Mouse (Mus musculus) liver, adult 2 months (tissue): ENCODE data around the gene Slc25a38. TPM values are rescaled to one million over a fixed set of nuclear protein-coding genes. Genes with fewer than 3 reads are reported as not detected.

Experiments
- DNase-seq: peaks from one replicate; pipeline ENCODE4 v3.0.0-alpha.2; 2011; ENCODE audit warnings: low read depth, low spot score; ENCODE audit errors: extremely low read depth
- H3K27ac ChIP-seq: fragments of 200-500 bp; replicated peaks from 2 replicates; pipeline ENCODE4 v1.5.1; 2012; ENCODE audit warnings: low read depth, mild to moderate bottlenecking, control low read depth, inconsistent platforms, low read length; ENCODE audit not compliant: insufficient read depth
- H3K27me3 ChIP-seq: fragments of 200-500 bp; 2 replicates; pipeline ENCODE4 v1.6.1; 2012; ENCODE audit warnings: mild to moderate bottlenecking, moderate library complexity, low read length, inconsistent platforms; ENCODE audit not compliant: control insufficient read depth, insufficient read depth
- H3K36me3 ChIP-seq: fragments of 200-500 bp; 2 replicates; pipeline ENCODE4 v1.6.1; 2012; ENCODE audit warnings: low read length, inconsistent platforms; ENCODE audit not compliant: control insufficient read depth, insufficient read depth
- H3K4me1 ChIP-seq: fragments of 200-500 bp; 2 replicates; pipeline ENCODE4 v1.6.1; 2011; ENCODE audit warnings: low read length; ENCODE audit not compliant: control insufficient read depth, insufficient read depth
- H3K4me3 ChIP-seq: fragments of 200-500 bp; 2 replicates; pipeline ENCODE4 v1.5.1; 2011; ENCODE audit warnings: low read depth, mild to moderate bottlenecking, control low read depth, low read length, moderate library complexity; ENCODE audit not compliant: insufficient read depth
- H3K79me2 ChIP-seq: fragments of 200-500 bp; 2 replicates; pipeline ENCODE4 v1.6.1; 2012; ENCODE audit warnings: inconsistent platforms, mild to moderate bottlenecking, low read length, moderate library complexity; ENCODE audit not compliant: control insufficient read depth, insufficient read depth
- H3K9ac ChIP-seq: fragments of 200-500 bp; 2 replicates; pipeline ENCODE4 v1.6.1; 2012; ENCODE audit warnings: low read depth, mild to moderate bottlenecking, control low read depth, inconsistent platforms, low read length
- CTCF ChIP-seq: fragments of 200-500 bp; IDR thresholded peaks from 2 replicates; pipeline ENCODE4 v1.5.1; 2011; ENCODE audit warnings: low read depth, low read length, control low read depth
- POLR2A ChIP-seq: fragments of 200-500 bp; IDR thresholded peaks from 2 replicates; pipeline ENCODE4 v1.6.1; 2011; ENCODE audit warnings: low read length, control low read depth; ENCODE audit not compliant: insufficient read depth; ENCODE audit errors: extremely low read depth
- WGBS: fragments of 180-500 bp; shearing (Covaris S2); methylation state at CpG from one replicate; pipeline ENCODE4 v1.1.7; 2018; 5-methylcytosine and 5-hydroxymethylcytosine counted together
- polyA plus RNA-seq: library from polyadenylated mRNA; depleted of rRNA; stranded (reverse); fragments of >200 nt; gene quantifications from 2 replicates; pipeline ENCODE4 v1.2.3, GENCODE M21; 2012
- total RNA-seq: library from RNA; depleted of rRNA; stranded (reverse); fragments of >200 nt; gene quantifications from 2 replicates; pipeline ENCODE4 v1.2.3, GENCODE M21; 2014

Slc25a38 gene
- total and polyA plus RNA-seq, 2 experiments = 18.7 to 44.2 TPM

DNA sequence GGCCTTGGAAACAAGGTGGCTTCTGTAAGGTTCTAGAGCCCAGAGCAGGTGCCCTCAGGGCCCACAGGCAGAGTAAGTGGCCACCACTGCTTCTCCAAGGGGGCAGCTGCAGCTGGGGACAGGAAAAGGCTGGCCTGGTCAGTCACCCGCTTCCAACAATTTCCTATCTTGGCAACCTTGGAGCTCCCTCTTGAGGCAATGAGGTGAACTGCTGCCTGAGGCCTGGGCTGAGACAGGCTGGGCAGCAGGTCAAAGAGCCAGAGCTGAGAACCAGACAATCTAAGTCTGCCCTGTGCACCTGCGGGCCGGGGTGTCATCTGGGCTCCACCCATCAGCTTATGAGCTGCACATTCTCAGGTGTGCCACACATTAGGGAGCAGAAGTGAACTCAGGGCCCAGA, 37.0 kb upstream of the Slc25a38 start:
- peak; percentile 95 for TF ChIP-seq CTCF
- no peak for TF ChIP-seq POLR2A
- WGBS = 5% methylated on average over 3 of the region's 3 CpGs
- peak; percentile 45 for DNase-seq
- no peak overlapping the region for H3K27ac ChIP-seq
- no peaks in the 10 kb centered on the region for H3K4me1 ChIP-seq
- H3K79me2 ChIP-seq = no peaks in the 10 kb centered on the region
- no peaks in the 10 kb centered on the region for H3K36me3 ChIP-seq
- H3K4me3 ChIP-seq = no peak overlapping the region
- no peaks in the 10 kb centered on the region for H3K27me3 ChIP-seq
- no peak overlapping the region for H3K9ac ChIP-seq

DNA sequence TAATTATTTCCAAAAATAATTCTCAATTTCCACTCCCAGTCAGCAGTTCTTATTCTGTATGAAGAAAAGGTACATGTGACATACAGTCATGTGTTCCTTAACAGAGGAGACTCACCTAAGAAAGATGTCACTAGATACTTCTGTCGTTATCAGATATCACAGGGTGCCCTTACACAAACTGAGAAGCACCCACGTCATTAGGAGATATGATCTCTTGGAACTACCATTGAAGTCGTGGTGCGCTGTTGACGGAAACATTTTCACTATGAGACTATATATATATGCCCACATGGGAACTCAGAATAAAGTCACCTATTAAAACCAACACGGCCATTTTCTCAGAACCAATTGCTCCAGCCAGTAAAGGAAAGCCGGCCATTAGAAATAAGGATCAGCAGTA, 35.7 kb upstream of the Slc25a38 start:
- H3K9ac ChIP-seq = no peak overlapping the region
- no peaks in the 10 kb centered on the region for H3K27me3 ChIP-seq
- H3K4me1 ChIP-seq = no peaks in the 10 kb centered on the region
- WGBS = 83% methylated on average over 7 of the region's 7 CpGs
- no peak for TF ChIP-seq CTCF
- TF ChIP-seq POLR2A = no peak
- no peaks in the 10 kb centered on the region for H3K36me3 ChIP-seq
- no peak overlapping the region for H3K4me3 ChIP-seq
- H3K27ac ChIP-seq = no peak overlapping the region
- H3K79me2 ChIP-seq = no peaks in the 10 kb centered on the region
- no peak for DNase-seq

DNA sequence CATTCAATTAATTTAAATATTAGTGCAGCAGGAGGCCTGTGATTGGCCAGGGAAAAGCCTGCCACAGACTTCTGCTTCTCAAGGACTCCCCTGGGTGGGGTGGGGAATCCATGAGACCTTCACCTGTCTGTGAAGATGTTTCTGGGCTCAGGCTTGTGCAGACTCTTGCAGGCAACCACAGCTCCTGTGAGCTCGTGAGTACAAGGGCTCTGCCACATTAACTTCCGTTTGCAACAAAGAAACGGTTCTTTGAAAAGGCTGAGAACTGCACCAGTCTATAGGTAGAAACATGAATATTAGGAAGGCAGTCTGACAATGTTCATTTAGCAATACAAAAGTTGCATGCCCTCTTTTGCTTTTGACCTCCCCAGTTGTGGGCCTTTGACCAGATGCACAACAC, 31.9 kb upstream of the Slc25a38 start:
- Histone ChIP-seq H3K79me2 (no peaks in the 10 kb centered on the region), H3K4me1 (no peaks in the 10 kb centered on the region), H3K4me3 (no peak overlapping the region), H3K27me3 (no peaks in the 10 kb centered on the region), H3K9ac (no peak overlapping the region), H3K36me3 (no peaks in the 10 kb centered on the region), H3K27ac (no peak overlapping the region)
- TF ChIP-seq CTCF (no peak), POLR2A (no peak)
- DNase-seq = no peak
- WGBS = 86% methylated on average over 3 of the region's 3 CpGs

DNA sequence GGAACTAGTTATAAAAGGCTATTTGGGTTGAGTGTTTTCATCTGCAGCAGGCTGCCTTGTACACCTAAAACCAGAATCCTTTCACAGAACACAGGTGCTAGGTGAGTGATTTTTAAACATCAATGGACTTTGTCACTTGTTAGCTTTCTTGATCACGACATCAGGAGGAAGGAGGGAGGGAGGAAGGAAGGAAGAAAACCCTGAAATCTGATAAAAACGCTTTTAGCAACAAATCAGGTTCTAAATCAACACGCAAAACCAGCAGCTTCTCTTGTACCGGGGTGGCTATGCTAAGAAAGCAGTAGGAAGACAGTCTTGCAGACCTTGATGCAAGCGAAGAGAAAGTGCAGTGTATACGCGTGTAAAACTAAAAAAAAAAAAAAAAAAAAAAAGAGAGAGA, 30.3 kb upstream of the Slc25a38 start:
- Histone ChIP-seq H3K27ac (no peak overlapping the region), H3K4me3 (no peak overlapping the region), H3K9ac (no peak overlapping the region), H3K27me3 (no peaks in the 10 kb centered on the region), H3K79me2 (no peaks in the 10 kb centered on the region), H3K36me3 (no peaks in the 10 kb centered on the region), H3K4me1 (no peaks in the 10 kb centered on the region)
- TF ChIP-seq CTCF (no peak), POLR2A (no peak)
- 63% methylated on average over 7 of the region's 7 CpGs for WGBS
- DNase-seq = no peak

DNA sequence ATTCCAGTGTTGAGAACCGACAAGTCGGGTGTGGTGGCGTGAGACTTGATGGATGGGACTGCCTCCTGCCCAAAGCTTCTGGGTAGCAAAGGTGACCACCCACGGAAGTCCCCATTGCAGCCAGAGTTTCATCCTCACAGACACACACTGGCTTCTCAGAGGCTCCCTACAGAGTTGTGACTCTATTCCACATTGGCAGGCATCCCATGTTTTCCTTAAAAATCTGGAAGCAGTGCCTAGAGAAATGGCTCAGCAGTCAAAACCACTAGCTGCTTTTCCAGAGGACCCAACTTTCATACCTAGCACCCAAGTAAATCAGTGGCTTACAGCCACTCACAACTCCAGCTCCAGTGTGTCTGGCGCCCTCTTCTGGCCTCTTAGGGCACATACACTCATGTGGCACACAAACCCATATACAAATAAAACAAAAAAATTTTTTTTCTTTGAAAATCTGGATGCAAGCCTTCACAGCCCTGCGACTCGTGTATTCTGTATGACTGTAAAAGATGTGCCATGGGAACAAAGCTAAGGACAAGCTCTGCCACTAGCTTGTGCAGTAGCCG, 29.5 kb upstream of the Slc25a38 start:
- Histone ChIP-seq H3K4me3 (no peak overlapping the region), H3K9ac (no peak overlapping the region), H3K27me3 (no peaks in the 10 kb centered on the region), H3K36me3 (no peaks in the 10 kb centered on the region), H3K79me2 (no peaks in the 10 kb centered on the region), H3K4me1 (no peaks in the 10 kb centered on the region), H3K27ac (no peak overlapping the region)
- WGBS = 84% methylated on average over 8 of the region's 8 CpGs
- TF ChIP-seq CTCF (no peak), POLR2A (no peak)
- DNase-seq = no peak

DNA sequence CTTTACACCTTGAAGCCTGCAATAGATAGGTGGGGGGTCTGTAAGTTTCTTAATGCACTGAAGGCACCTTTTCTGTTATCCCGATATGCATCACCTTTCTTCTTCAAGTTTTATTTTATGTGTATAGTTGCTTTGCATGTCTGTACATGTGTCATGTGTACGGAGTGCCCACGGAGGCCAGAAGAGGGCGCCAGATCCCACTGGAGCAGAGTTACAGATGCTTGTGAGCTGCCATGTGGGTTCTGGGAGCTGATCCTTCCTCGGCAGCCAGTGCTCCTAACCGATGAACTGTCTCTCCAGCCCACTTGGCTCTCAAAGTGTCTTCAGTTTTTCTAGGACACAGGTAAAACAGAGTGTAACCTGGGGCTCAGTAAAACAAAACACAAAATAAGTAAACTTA, 28.9 kb upstream of the Slc25a38 start:
- Histone ChIP-seq H3K27ac (no peak overlapping the region), H3K79me2 (no peaks in the 10 kb centered on the region), H3K36me3 (no peaks in the 10 kb centered on the region), H3K4me3 (no peak overlapping the region), H3K9ac (no peak overlapping the region), H3K4me1 (no peaks in the 10 kb centered on the region), H3K27me3 (no peaks in the 10 kb centered on the region)
- no peak for DNase-seq
- no peak for TF ChIP-seq POLR2A
- peak; percentile 42 for TF ChIP-seq CTCF
- WGBS = 78% methylated on average over 6 of the region's 6 CpGs
